Mouse (Mus musculus) kidney, postnatal 36 days (tissue): Measurements from ENCODE around the gene Zfp553.
A peak's percentile ranks its signal among the peaks of the same experiment; 100 is the strongest.

Experiments used
- DNase-seq, 2 experiments: peaks; one replicate each; pipeline ENCODE4 v3.0.0; 2021 to 2022; ENCODE audit warnings: mixed read lengths in 2 of 2

The Zfp553 gene

DNA sequence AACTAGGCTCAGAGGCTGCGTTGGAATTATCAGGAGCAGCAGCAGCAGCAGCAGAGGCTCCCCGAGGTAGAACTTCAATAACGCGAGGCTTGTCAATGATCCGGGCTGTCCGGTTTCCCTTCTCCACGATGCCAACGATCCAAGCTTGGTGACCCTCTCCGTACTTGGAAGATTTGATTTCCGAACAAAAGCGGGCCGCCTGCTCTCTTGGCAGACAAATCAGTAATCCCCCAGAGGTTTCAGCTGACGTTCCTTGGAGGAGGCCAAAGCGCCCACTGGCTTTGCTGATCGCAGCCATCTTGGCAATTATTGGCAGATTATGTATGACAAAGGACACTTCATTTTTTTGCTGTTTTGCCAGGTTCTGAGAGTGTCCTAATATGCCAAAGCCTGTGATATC lies 39.7 kb downstream of the Zfp553 start:
- DNase-seq: peak in 1 of 2 experiments; percentile 29

DNA sequence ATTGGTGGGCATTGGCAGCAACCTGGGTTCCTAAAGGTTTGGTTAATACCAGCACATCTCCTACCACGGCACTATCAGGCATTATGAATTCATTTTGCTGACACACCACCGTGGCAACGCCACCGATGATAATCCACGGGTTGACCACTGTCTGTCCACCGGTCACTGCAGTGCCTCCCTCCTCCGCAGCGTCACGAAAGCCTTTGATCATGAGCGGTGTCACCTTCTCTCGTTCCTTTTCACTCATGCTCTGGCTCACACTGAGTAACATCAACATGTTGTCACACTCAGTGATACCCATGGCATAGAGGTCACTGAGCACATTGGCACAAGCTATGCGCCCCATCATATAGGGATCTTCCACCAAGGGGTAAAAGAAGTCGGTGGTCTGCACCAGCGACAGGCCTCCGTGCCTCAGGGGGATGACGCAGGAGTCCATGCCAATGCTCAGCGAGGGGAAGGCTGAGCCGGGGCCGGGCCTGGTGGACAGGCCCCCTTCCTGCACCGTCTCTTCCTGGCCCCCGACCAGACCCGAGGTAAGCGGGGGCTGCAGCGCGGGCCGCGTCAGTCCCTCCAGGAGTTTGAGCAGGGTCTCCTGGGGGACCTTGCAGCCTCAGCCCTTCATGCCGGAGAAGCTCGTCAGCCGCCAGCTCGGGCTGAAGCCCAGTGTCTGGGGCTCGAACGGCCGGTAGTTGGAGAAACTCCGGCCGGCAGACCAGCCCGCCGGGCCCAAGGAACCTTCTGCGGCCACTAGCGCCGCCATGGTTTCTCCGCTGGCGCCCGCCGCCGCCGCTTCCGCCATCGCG lies 40.5 kb downstream of the Zfp553 start:
- peak in 1 of 2 experiments; percentile 49 for DNase-seq

- peak; percentile 95 to 98 for DNase-seq
Measured at GRCm38 (mm10) chr7:127273925-127274789, 41.3 kb downstream of the Zfp553 start, which contains the start of gene Sephs2. Gene Sephs2, minus strand, starts transcription at chr7:127274055.

- DNase-seq: peak; percentile 71 to 85
Measured at GRCm38 (mm10) chr7:127276519-127276961, 43.7 kb downstream of the Zfp553 start.

GRCm38 (mm10) chr7:127278311-127278710 lies 45.5 kb downstream of the Zfp553 start:
- peak; percentile 79 to 81 for DNase-seq

DNA sequence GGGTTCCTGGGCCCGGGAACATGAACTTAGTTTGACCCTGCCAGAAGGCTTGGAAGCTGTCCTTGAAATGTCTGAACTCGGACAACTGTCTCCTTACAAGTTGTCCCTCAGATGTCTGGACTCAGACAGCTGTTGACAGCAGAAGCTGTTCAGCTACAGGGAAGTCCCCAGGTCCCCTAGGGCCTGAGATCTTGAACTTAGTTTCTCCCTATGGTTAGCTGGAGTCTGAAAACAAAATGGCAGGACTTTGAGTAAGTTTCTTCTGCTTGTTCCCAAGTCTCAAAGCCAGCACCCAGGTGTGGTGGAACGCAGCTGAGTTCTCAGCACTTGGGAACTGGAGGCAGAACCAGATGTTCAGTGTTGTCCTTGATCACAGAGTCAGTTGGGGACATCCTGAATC lies 47.2 kb downstream of the Zfp553 start:
- DNase-seq: no peak

GRCm38 (mm10) chr7:127281114-127281513 lies 48.3 kb downstream of the Zfp553 start:
- DNase-seq: no peak

- DNase-seq: no peak
Measured at GRCm38 (mm10) chr7:127282190-127282589, 49.3 kb downstream of the Zfp553 start.

- no peak for DNase-seq
Measured at GRCm38 (mm10) chr7:127285154-127285553, 52.3 kb downstream of the Zfp553 start.
